Mouse (Mus musculus) heart, adult 11 months (tissue): ENCODE results near the gene Slc25a13.

Experiments used
- DNase-seq: peaks from one replicate; pipeline ENCODE4 v3.0.0; 2022

Gene Slc25a13

GRCm38 (mm10) chr6:6027664-6028063 lies 189.3 kb downstream of the Slc25a13 start:
- no peak for DNase-seq

GRCm38 (mm10) chr6:6023976-6024375 lies 193.0 kb downstream of the Slc25a13 start:
- DNase-seq, result peak; percentile 74

GRCm38 (mm10) chr6:6016931-6017330 lies 200.0 kb downstream of the Slc25a13 start:
- no peak for DNase-seq

- DNase-seq, result no peak
Observed at GRCm38 (mm10) chr6:6015616-6016015, 201.4 kb downstream of the Slc25a13 start.

- DNase-seq, result no peak
Observed at GRCm38 (mm10) chr6:6011364-6011763, 205.6 kb downstream of the Slc25a13 start.

- DNase-seq, result peak; percentile 95
Observed at GRCm38 (mm10) chr6:6005762-6006431, 211.1 kb downstream of the Slc25a13 start.

GRCm38 (mm10) chr6:6004756-6005485 lies 212.1 kb downstream of the Slc25a13 start:
- DNase-seq, result no peak

- DNase-seq, result no peak
Observed at GRCm38 (mm10) chr6:6002061-6002460, 214.9 kb downstream of the Slc25a13 start.

- DNase-seq, result no peak
Observed at GRCm38 (mm10) chr6:5997535-5997934, 219.4 kb downstream of the Slc25a13 start.

GRCm38 (mm10) chr6:5993056-5993455 lies 223.9 kb downstream of the Slc25a13 start:
- DNase-seq, result no peak

GRCm38 (mm10) chr6:5991817-5992755 lies 224.9 kb downstream of the Slc25a13 start:
- peak; percentile 94 for DNase-seq

- no peak for DNase-seq
Observed at GRCm38 (mm10) chr6:5991243-5991642, 225.7 kb downstream of the Slc25a13 start.
